Mouse (Mus musculus): ENCODE data around the gene Hoxa2. TPM values are rescaled to one million over a fixed set of nuclear protein-coding genes. Genes with fewer than 3 reads are reported as not detected.

The Hoxa2 gene
- polyA plus RNA-seq, 1 experiment = not detected

DNA sequence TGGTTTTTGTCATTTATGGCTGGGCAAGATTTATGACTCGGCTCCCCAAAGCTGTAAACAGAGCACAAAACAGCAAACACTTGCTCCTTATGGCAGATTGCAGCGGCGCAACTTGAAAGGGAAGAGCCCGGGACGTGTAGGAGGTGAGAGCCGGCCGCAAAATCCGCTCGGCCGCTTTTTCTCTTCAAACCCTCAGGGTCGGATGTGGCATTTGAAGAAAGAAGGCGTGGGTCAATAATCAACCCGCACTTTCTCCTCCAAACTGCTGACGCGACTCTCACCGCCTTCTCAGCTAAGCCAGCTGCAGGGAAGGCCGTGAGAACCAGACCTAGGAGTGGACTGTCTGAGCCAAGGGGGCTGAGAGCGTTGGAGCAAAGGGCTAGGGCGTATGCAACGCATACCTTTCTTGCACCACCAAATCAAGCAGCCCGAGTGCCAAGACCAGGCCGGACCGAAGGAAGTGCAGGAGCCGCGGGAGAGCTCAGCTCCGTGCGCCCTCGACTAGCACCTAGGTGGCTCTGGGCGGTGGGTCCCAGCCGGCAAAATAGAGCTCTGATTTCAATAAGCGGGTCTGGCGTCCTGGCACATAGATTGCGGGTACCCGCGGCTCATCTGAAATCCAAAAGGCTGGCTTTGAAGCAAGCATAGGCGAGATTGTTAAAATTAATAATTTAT lies 12.6 kb upstream of the Hoxa2 start, which contains the start of gene 5730596B20Rik:
TSS of gene 5730596B20Rik (plus strand) at position 438 of the 675 bp plus-strand sequence.
- H3K4me3 ChIP-seq (ENCODE audit: insufficient read depth, low read depth, low read length) = no peak within 1 kb of the TSS
- H3K27ac ChIP-seq (ENCODE audit: insufficient read depth, low read depth, low read length) = no peak within 1 kb of the TSS

GRCm38 (mm10) chr6:52176391-52176790 lies 11.8 kb upstream of the Hoxa2 start:
- WGBS = 4% methylated on average over 6 of the region's 6 CpGs
- Histone ChIP-seq H3K4me3 (ENCODE audit: insufficient read depth, low read depth, low read length) (no peak overlapping the region), H3K27ac (ENCODE audit: insufficient read depth, low read depth, low read length) (no peak overlapping the region), H3K4me1 (ENCODE audit: control insufficient read depth, insufficient read depth, low read length) (peaks cover 3% of the 10 kb centered on the region; the same call in 1 of the 2 replicates)
- TF ChIP-seq POLR2A (IDR thresholded peaks at IDR 0.05; ENCODE audit: insufficient read depth, low read depth, low read length) = no peak
- TF ChIP-seq CTCF (IDR thresholded peaks at IDR 0.05; ENCODE audit: insufficient read depth, low read depth, low read length) = no peak

More for the DNA sequence above, 12.6 kb upstream of the Hoxa2 start, which contains the start of gene 5730596B20Rik:
- 3% methylated on average over 36 of the region's 36 CpGs for WGBS
- peaks cover 3% of the 10 kb centered on the region; the same call in 1 of the 2 replicates for H3K4me1 ChIP-seq (ENCODE audit: control insufficient read depth, insufficient read depth, low read length)
- TF ChIP-seq CTCF (IDR thresholded peaks at IDR 0.05; ENCODE audit: insufficient read depth, low read depth, low read length) = no peak
- no peak for TF ChIP-seq POLR2A (IDR thresholded peaks at IDR 0.05; ENCODE audit: insufficient read depth, low read depth, low read length)

- 4% methylated on average over 19 of the region's 35 CpGs for WGBS
- H3K27ac ChIP-seq (ENCODE audit: insufficient read depth, low read depth, low read length) = no peak overlapping the region
- peaks cover 3% of the 10 kb centered on the region; the same call in 1 of the 2 replicates for H3K4me1 ChIP-seq (ENCODE audit: control insufficient read depth, insufficient read depth, low read length)
- TF ChIP-seq CTCF (IDR thresholded peaks at IDR 0.05; ENCODE audit: insufficient read depth, low read depth, low read length) (no peak), POLR2A (IDR thresholded peaks at IDR 0.05; ENCODE audit: insufficient read depth, low read depth, low read length) (no peak)
- no peak overlapping the region for H3K4me3 ChIP-seq (ENCODE audit: insufficient read depth, low read depth, low read length)
Measured at GRCm38 (mm10) chr6:52175864-52176263, 11.2 kb upstream of the Hoxa2 start.

DNA sequence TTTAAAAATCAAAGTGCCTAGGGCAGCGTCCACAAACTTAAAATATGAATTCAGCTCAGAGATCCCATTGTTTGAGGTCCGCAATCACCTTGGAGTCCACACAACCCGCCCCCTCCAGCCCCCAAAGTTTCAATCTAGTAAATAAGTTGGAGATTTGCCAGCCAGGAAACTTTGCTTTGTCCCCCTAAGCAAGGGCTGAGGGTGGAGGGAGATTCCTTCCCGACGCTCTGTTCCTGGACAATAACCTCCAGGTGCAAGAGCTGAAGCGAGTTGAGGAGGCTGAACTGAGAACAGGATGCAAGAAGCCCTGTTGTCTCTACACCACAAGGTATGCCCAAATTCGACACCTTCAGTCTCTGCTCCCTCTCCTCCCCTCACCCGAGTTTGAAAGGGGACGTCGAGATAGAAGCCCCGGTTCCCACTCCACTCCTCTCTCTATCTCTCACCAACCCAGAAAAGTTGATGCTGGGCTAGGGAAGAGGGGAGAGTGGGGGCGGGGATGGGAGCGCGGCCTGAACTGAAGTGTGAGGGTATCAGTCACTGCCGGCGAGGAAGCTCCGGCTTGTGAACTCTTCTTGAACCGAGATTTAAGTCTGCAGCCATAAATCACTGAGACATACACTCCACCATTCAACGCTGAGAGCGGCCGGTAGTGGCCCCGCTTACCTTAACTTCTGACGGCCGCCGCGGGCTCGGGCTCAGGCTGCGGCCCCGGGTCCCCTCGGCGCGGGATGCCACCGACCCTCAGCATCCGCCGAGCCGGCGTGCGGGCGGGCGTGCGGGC lies 10.5 kb upstream of the Hoxa2 start:
- Histone ChIP-seq H3K4me3 (ENCODE audit: insufficient read depth, low read depth, low read length) (no peak overlapping the region), H3K27ac (ENCODE audit: insufficient read depth, low read depth, low read length) (no peak overlapping the region), H3K4me1 (ENCODE audit: control insufficient read depth, insufficient read depth, low read length) (peaks cover 3% of the 10 kb centered on the region; the same call in 1 of the 2 replicates)
- no peak for TF ChIP-seq POLR2A (IDR thresholded peaks at IDR 0.05; ENCODE audit: insufficient read depth, low read depth, low read length)
- no peak for TF ChIP-seq CTCF (IDR thresholded peaks at IDR 0.05; ENCODE audit: insufficient read depth, low read depth, low read length)
- WGBS = 1% methylated on average over 41 of the region's 41 CpGs

DNA sequence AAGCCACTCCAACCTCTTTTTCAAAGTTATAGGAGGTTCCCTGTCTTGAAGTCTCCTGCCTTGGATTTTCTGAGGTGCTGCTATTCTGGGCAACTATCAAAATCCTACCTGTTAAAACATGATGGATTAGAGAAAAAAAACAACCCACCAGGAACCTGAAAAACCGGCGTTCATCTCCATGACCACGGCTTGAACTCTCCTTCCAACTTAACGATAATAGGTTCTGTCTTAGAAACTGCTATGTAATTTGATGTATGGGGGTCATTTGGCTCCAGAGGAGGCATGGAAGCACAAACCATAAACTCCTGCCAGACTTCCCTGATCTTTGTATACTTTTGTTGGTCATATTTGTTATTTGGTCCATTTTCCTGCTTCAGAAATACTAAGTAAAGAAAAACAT lies 9.0 kb upstream of the Hoxa2 start:
- no peak overlapping the region for H3K27ac ChIP-seq (ENCODE audit: insufficient read depth, low read depth, low read length)
- TF ChIP-seq CTCF (IDR thresholded peaks at IDR 0.05; ENCODE audit: insufficient read depth, low read depth, low read length) = no peak
- TF ChIP-seq POLR2A (IDR thresholded peaks at IDR 0.05; ENCODE audit: insufficient read depth, low read depth, low read length) = no peak
- WGBS = 8% methylated on average over 4 of the region's 4 CpGs
- peaks cover 3% of the 10 kb centered on the region; the same call in 1 of the 2 replicates for H3K4me1 ChIP-seq (ENCODE audit: control insufficient read depth, insufficient read depth, low read length)
- H3K4me3 ChIP-seq (ENCODE audit: insufficient read depth, low read depth, low read length) = no peak overlapping the region

DNA sequence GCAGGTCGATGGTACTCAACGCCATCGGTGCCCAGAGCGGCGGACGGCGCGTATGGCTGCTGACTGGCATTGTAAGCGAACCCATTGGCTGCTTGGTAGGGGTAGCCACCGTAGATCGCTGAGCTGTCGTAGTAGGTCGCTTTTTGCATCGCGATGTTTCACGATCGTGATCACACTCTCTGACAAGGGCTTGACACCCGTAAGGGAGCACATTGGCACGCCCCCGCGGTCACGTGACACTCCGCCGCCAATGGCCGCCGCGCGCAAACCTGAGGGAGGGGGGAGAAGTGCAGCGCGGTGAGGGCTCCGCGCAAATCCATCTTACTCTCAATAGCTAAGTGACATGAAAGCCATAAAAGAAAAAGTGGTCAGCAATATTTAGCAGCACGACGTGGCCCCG lies 7.9 kb upstream of the Hoxa2 start:
- 1% methylated on average over 35 of the region's 35 CpGs for WGBS
- H3K27ac ChIP-seq (ENCODE audit: insufficient read depth, low read depth, low read length) = no peak overlapping the region
- H3K4me1 ChIP-seq (ENCODE audit: control insufficient read depth, insufficient read depth, low read length) = peaks cover 3% of the 10 kb centered on the region; the same call in 1 of the 2 replicates
- H3K4me3 ChIP-seq (ENCODE audit: insufficient read depth, low read depth, low read length) = no peak overlapping the region
- no peak for TF ChIP-seq POLR2A (IDR thresholded peaks at IDR 0.05; ENCODE audit: insufficient read depth, low read depth, low read length)
- TF ChIP-seq CTCF (IDR thresholded peaks at IDR 0.05; ENCODE audit: insufficient read depth, low read depth, low read length) = no peak

GRCm38 (mm10) chr6:52171938-52172337 lies 7.3 kb upstream of the Hoxa2 start:
- Histone ChIP-seq H3K4me1 (ENCODE audit: control insufficient read depth, insufficient read depth, low read length) (peaks cover 3% of the 10 kb centered on the region; the same call in 1 of the 2 replicates), H3K27ac (ENCODE audit: insufficient read depth, low read depth, low read length) (no peak overlapping the region), H3K4me3 (ENCODE audit: insufficient read depth, low read depth, low read length) (no peak overlapping the region)
- 11% methylated on average over 7 of the region's 7 CpGs for WGBS
- TF ChIP-seq POLR2A (IDR thresholded peaks at IDR 0.05; ENCODE audit: insufficient read depth, low read depth, low read length) (no peak), CTCF (IDR thresholded peaks at IDR 0.05; ENCODE audit: insufficient read depth, low read depth, low read length) (no peak)

- 7% methylated on average over 4 of the region's 4 CpGs for WGBS
- TF ChIP-seq POLR2A (IDR thresholded peaks at IDR 0.05; ENCODE audit: insufficient read depth, low read depth, low read length) = no peak
- no peak for TF ChIP-seq CTCF (IDR thresholded peaks at IDR 0.05; ENCODE audit: insufficient read depth, low read depth, low read length)
- Histone ChIP-seq H3K4me1 (ENCODE audit: control insufficient read depth, insufficient read depth, low read length) (peaks cover 3% of the 10 kb centered on the region; the same call in 1 of the 2 replicates), H3K4me3 (ENCODE audit: insufficient read depth, low read depth, low read length) (no peak overlapping the region), H3K27ac (ENCODE audit: insufficient read depth, low read depth, low read length) (no peak overlapping the region)
Measured at GRCm38 (mm10) chr6:52171331-52171730, 6.7 kb upstream of the Hoxa2 start.

- 12% methylated on average over 5 of the region's 5 CpGs for WGBS
- Histone ChIP-seq H3K4me3 (ENCODE audit: insufficient read depth, low read depth, low read length) (no peak overlapping the region), H3K4me1 (ENCODE audit: control insufficient read depth, insufficient read depth, low read length) (peaks cover 3% of the 10 kb centered on the region; the same call in 1 of the 2 replicates), H3K27ac (ENCODE audit: insufficient read depth, low read depth, low read length) (no peak overlapping the region)
- TF ChIP-seq POLR2A (IDR thresholded peaks at IDR 0.05; ENCODE audit: insufficient read depth, low read depth, low read length) = no peak
- no peak for TF ChIP-seq CTCF (IDR thresholded peaks at IDR 0.05; ENCODE audit: insufficient read depth, low read depth, low read length)
Measured at GRCm38 (mm10) chr6:52170898-52171223, 6.2 kb upstream of the Hoxa2 start.

All from olfactory bulb, adult 2 months (tissue).